ENCODE assay signal across 8 mouse cellular contexts in the genomic region with DNA sequence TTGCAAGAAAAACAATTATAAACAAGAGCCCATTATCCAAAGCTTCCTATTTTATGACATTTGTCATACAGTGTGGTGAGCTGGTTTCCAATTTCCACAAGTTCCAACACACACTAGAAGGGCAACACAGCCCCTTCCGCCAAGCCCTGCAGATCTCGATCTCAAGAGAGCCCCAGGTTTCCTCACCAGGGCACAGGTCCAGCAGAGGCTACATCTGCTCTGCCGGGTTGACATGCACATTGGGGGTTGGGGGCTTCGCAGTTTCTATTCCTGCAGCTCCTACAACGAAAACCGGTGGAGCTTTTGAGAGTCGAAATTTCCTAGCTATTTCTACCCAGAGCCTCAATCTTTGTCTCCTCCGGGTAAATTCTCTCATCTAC. TPM values are rescaled to one million over a fixed set of nuclear protein-coding genes. Genes with fewer than 3 reads are reported as not detected.
A peak's percentile ranks its signal among the peaks of the same experiment; 100 is the strongest.
DNase-seq lines count a peak whose midpoint lies in the region; ATAC-seq and TF ChIP-seq lines count a peak whose summit lies in the region.

No protein-coding gene starts in this region.

- peak overlapping the region; percentile 66 for H3K9ac ChIP-seq in intestine, embryonic 15.5 days
- peak overlapping the region; percentile 51 for H3K9ac ChIP-seq in lung, embryonic 14.5 days

- WGBS in intestine, embryonic 15.5 days: 2% methylated on average over 8 of the region's 8 CpGs
- WGBS in lung, embryonic 14.5 days: 3% methylated on average over 8 of the region's 8 CpGs

- peaks cover 5% of the 10 kb centered on the region; the same call in 1 of the 2 replicates for H3K4me1 ChIP-seq in brown adipose tissue, adult 24 weeks (ENCODE audit: control insufficient read depth, insufficient read depth, insufficient read length, low read length)
- peaks cover 6% of the 10 kb centered on the region; the same call in 1 of the 2 replicates for H3K4me1 ChIP-seq in intestine, embryonic 15.5 days (replicated peaks)
- H3K4me1 ChIP-seq in lung, embryonic 14.5 days (ENCODE audit: insufficient read depth): 0 out of 2 replicates have a peak, but pooled peaks cover 4% of the 10 kb centered on the region

- peak overlapping the region; percentile 83 for H3K4me2 ChIP-seq in intestine, embryonic 15.5 days (replicated peaks)
- peak overlapping the region; percentile 66 for H3K4me2 ChIP-seq in lung, embryonic 14.5 days

- H3K9me3 ChIP-seq in intestine, embryonic 15.5 days: no peaks in the 10 kb centered on the region
- H3K9me3 ChIP-seq in lung, embryonic 14.5 days (ENCODE audit: low read depth, low read length): no peaks in the 10 kb centered on the region

- peak overlapping the region; percentile 76 for H3K4me3 ChIP-seq in brown adipose tissue, adult 24 weeks (ENCODE audit: insufficient read depth, low read depth, low read length)
- H3K4me3 ChIP-seq in intestine, embryonic 15.5 days (replicated peaks): peak overlapping the region; percentile 68
- peak overlapping the region; percentile 59 for H3K4me3 ChIP-seq in lung, embryonic 14.5 days (ENCODE audit: low read depth, low read length)

- H3K36me3 ChIP-seq in intestine, embryonic 15.5 days: no peaks in the 10 kb centered on the region
- no peaks in the 10 kb centered on the region for H3K36me3 ChIP-seq in lung, embryonic 14.5 days (ENCODE audit: insufficient read depth)

- no peak for TF ChIP-seq CTCF in lung, embryonic 14.5 days (IDR thresholded peaks at IDR 0.05; ENCODE audit: low read depth)

- no peaks in the 10 kb centered on the region for H3K27me3 ChIP-seq in intestine, embryonic 15.5 days (replicated peaks)
- no peaks in the 10 kb centered on the region for H3K27me3 ChIP-seq in lung, embryonic 14.5 days (ENCODE audit: insufficient read depth, low read length)

- DNase-seq in ovary, postnatal 10 days (ENCODE audit: low spot score): peak; percentile 5
- no peak for DNase-seq in ovary, adult 18-20 months (ENCODE audit: low spot score)
- peak; percentile 22 for DNase-seq in gastrocnemius, postnatal 10 days
- peak; percentile 48 for DNase-seq in lung, embryonic 14.5 days
- peak; percentile 21 for DNase-seq in right cerebral cortex, postnatal 14 days
- DNase-seq in embryo, embryonic 10.5 days (ENCODE audit: low spot score): no peak

- no peak for ATAC-seq in intestine, embryonic 15.5 days
- ATAC-seq in lung, embryonic 14.5 days (ENCODE audit: insufficient read depth): no peak

- H3K27ac ChIP-seq in brown adipose tissue, adult 24 weeks (replicated peaks; ENCODE audit: low read depth, low read length): no peak overlapping the region
- H3K27ac ChIP-seq in intestine, embryonic 15.5 days: peak overlapping the region; percentile 78
- peak overlapping the region; percentile 73 for H3K27ac ChIP-seq in lung, embryonic 14.5 days (ENCODE audit: low read depth)

RNA-seq across cellular contexts. Expression of a gene that starts 1.0 kb away (rescaled TPM):
- 9.2 and 17.2 TPM in 2 replicates for polyA plus RNA-seq in brown adipose tissue, adult 24 weeks (2012; ENCODE audit: insufficient read depth, insufficient read length, missing spikeins)
- total RNA-seq in gastrocnemius, postnatal 10 days (2021): 10 to 100 TPM in 1 of 2 experiments, 1 to 10 TPM in 1; 7.9 to 11.1 TPM
- 4.1 and 4.4 TPM in 2 replicates for polyA plus RNA-seq in intestine, embryonic 15.5 days (2015; fragmentation: Nextera tagmentation; extraction: Ambion mirVana)
- polyA plus RNA-seq in lung, embryonic 14.5 days (2014; fragmentation: Nextera tagmentation; extraction: Ambion mirVana): 4.7 and 6.0 TPM in 2 replicates

RNA-seq across cellular contexts. Expression of a gene that starts 46.6 kb away (rescaled TPM):
- 2.5 and 3.1 TPM in 2 replicates for polyA plus RNA-seq in brown adipose tissue, adult 24 weeks (2012; ENCODE audit: insufficient read depth, insufficient read length, missing spikeins)
- 1 to 10 TPM; 1.5 to 1.9 TPM for total RNA-seq in gastrocnemius, postnatal 10 days (2021)
- polyA plus RNA-seq in intestine, embryonic 15.5 days (2015; fragmentation: Nextera tagmentation; extraction: Ambion mirVana): 1.8 and 2.6 TPM in 2 replicates
- polyA plus RNA-seq in lung, embryonic 14.5 days (2014; fragmentation: Nextera tagmentation; extraction: Ambion mirVana): 3.7 and 3.9 TPM in 2 replicates

Comparison
In these comparisons a context has a peak if more than half of its experiments do, and no peak if none do; other contexts are left out.
1. DNase-seq: peak in ovary, postnatal 10 days (single experiment), gastrocnemius, postnatal 10 days (single experiment), lung, embryonic 14.5 days (single experiment) and right cerebral cortex, postnatal 14 days (single experiment); none in ovary, adult 18-20 months (single experiment) and embryo, embryonic 10.5 days (single experiment).
2. Peak in every context shown above with its lines, with median percentiles within 50 percentile points of each other: H3K4me3 ChIP-seq.